Mouse (Mus musculus) embryonic fibroblast, embryonic 13.5 days (primary cell): Measurements from ENCODE around the gene Elovl5. TPM values are rescaled to one million over a fixed set of nuclear protein-coding genes. Genes with fewer than 3 reads are reported as not detected.

Experiments
- H3K27ac ChIP-seq: 2 replicates; pipeline ENCODE4 v1.5.1; 2012; ENCODE audit warnings: low read length, control low read depth, inconsistent platforms; ENCODE audit not compliant: insufficient read depth
- H3K4me1 ChIP-seq: 2 replicates; pipeline ENCODE4 v1.6.1; 2011; ENCODE audit warnings: low read length; ENCODE audit not compliant: control insufficient read depth, insufficient read depth
- H3K4me3 ChIP-seq: 2 replicates; pipeline ENCODE4 v1.5.1; 2011; ENCODE audit warnings: mild to moderate bottlenecking, control low read depth, low read length; ENCODE audit not compliant: insufficient read depth
- CTCF ChIP-seq: IDR thresholded peaks from 2 replicates; pipeline ENCODE4 v1.5.1; 2011; ENCODE audit warnings: mild to moderate bottlenecking, control low read depth, low read length, moderate library complexity, borderline replicate concordance; ENCODE audit not compliant: insufficient read depth
- POLR2A ChIP-seq: IDR thresholded peaks from 2 replicates; pipeline ENCODE4 v1.6.1; 2011; ENCODE audit warnings: low read depth, mild to moderate bottlenecking, control low read depth, low read length, moderate library complexity
- polyA plus RNA-seq: library from polyadenylated mRNA; stranded (reverse); fragments of >200 nt; gene quantifications from 2 replicates; pipeline ENCODE4 v1.2.4, GENCODE M21; 2011; ENCODE audit warnings: low read depth; ENCODE audit not compliant: missing spikeins, insufficient read length

Elovl5 gene
- polyA plus RNA-seq, 1 experiment, result 107 TPM

GRCm38 (mm10) chr9:77938761-77939553 is 21.8 kb downstream of the Elovl5 start:
- H3K27ac ChIP-seq, result no peak overlapping the region
- H3K4me1 ChIP-seq, result peaks cover 16% of the 10 kb centered on the region
- no peak for TF ChIP-seq POLR2A
- no peak for TF ChIP-seq CTCF
- H3K4me3 ChIP-seq, result no peak overlapping the region

GRCm38 (mm10) chr9:77939554-77939920 is 22.4 kb downstream of the Elovl5 start:
- H3K27ac ChIP-seq, result no peak overlapping the region
- no peak overlapping the region for H3K4me3 ChIP-seq
- TF ChIP-seq POLR2A (no peak), CTCF (no peak)
- H3K4me1 ChIP-seq, result peaks cover 16% of the 10 kb centered on the region

- Histone ChIP-seq H3K4me1 (peaks cover 16% of the 10 kb centered on the region), H3K4me3 (no peak overlapping the region), H3K27ac (no peak overlapping the region)
- TF ChIP-seq CTCF, result no peak
- no peak for TF ChIP-seq POLR2A
Observed at GRCm38 (mm10) chr9:77941058-77941457, 23.9 kb downstream of the Elovl5 start.

- TF ChIP-seq CTCF (no peak), POLR2A (no peak)
- Histone ChIP-seq H3K4me1 (peaks cover 19% of the 10 kb centered on the region), H3K4me3 (no peak overlapping the region), H3K27ac (no peak overlapping the region)
Observed at GRCm38 (mm10) chr9:77941836-77942235, 24.7 kb downstream of the Elovl5 start.

- Histone ChIP-seq H3K4me3 (no peak overlapping the region), H3K27ac (no peak overlapping the region), H3K4me1 (peaks cover 19% of the 10 kb centered on the region)
- TF ChIP-seq POLR2A (no peak), CTCF (no peak)
Observed at GRCm38 (mm10) chr9:77942411-77942810, 25.2 kb downstream of the Elovl5 start.

- H3K4me3 ChIP-seq, result no peak overlapping the region
- no peak for TF ChIP-seq POLR2A
- TF ChIP-seq CTCF, result no peak
- no peak overlapping the region for H3K27ac ChIP-seq
- H3K4me1 ChIP-seq, result peaks cover 19% of the 10 kb centered on the region
Observed at GRCm38 (mm10) chr9:77943316-77943715, 26.2 kb downstream of the Elovl5 start.

- TF ChIP-seq CTCF (no peak), POLR2A (no peak)
- Histone ChIP-seq H3K4me3 (no peak overlapping the region), H3K27ac (no peak overlapping the region), H3K4me1 (peaks cover 12% of the 10 kb centered on the region)
Observed at GRCm38 (mm10) chr9:77944195-77944594, 27.0 kb downstream of the Elovl5 start.

- H3K4me3 ChIP-seq, result no peak overlapping the region
- no peak overlapping the region for H3K27ac ChIP-seq
- no peak for TF ChIP-seq POLR2A
- no peak for TF ChIP-seq CTCF
- H3K4me1 ChIP-seq, result peaks cover 2% of the 10 kb centered on the region; the same call in 1 of the 2 replicates
Observed at GRCm38 (mm10) chr9:77945792-77946666, 28.9 kb downstream of the Elovl5 start.

- no peak overlapping the region for H3K4me3 ChIP-seq
- TF ChIP-seq CTCF, result no peak
- TF ChIP-seq POLR2A, result no peak
- no peak overlapping the region for H3K27ac ChIP-seq
- H3K4me1 ChIP-seq, result peaks cover 2% of the 10 kb centered on the region; the same call in 1 of the 2 replicates
Observed at GRCm38 (mm10) chr9:77948214-77948613, 31.1 kb downstream of the Elovl5 start.
